Mouse (Mus musculus): ENCODE results near the gene Tnnc1.

Tnnc1 gene

GRCm38 (mm10) chr14:31252091-31252490, 44.0 kb downstream of the Tnnc1 start:
- no peak for ATAC-seq (ENCODE audit: low TSS enrichment)

- no peak for ATAC-seq (ENCODE audit: low TSS enrichment)
These were observed 50.5 kb downstream of the Tnnc1 start for GRCm38 (mm10) chr14:31258476-31259050.

DNA sequence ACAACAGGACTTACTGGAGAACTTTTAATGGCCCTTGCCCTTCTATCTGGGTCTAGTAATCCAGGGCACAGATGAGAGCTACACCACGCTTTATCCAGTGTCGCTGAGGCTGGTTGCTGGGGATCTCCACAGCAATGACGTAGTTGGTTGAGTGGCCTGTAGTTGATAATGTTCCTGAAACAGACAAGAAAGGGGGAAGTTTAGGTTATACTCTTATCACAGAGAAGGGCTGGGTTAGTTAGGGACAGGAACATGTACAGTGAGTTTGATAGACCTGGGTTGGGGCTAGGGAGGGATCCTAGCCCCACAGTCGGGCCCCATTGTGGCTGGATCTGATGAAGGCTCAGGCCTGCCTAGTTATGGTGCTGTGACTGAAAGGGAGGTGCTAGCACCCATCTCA, 52.3 kb downstream of the Tnnc1 start:
- no peak for ATAC-seq (ENCODE audit: low TSS enrichment)

DNA sequence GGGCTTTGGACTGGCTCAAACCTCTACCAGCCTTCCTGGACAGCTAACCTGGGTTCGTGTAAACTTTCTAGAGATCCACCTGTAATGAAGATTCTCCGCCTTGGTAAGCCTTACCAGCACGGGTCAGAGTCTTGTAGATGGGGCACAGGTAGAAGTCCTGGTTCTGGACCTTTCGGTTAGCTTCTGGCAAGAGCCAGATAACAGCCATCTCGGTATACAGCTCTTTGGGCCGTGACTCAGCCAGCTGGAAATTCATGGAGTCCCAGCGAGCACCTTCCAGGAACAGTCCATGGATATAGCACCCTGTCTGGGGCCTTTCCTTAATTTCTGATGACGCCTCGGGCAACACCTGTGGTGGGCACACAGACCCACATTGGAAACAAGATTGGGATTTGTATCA, 52.8 kb downstream of the Tnnc1 start:
- no peak for ATAC-seq (ENCODE audit: low TSS enrichment)
